Mouse (Mus musculus) liver, embryonic 14.5 days (tissue): ENCODE measurements at regions not wholly inside any gene's neighbourhood (a gene's known extent, or its start where the extent isn't known, plus 50 kb on each side); places are given as distances from the start of the nearest gene placed in this dataset.

Experiments
- CTCF ChIP-seq: IDR thresholded peaks from 2 replicates; pipeline ENCODE4 v1.5.1; 2016; ENCODE audit warnings: antibody characterized with exemption, low read depth, control low read depth
- EP300 ChIP-seq: IDR thresholded peaks from 2 replicates; pipeline ENCODE4 v1.6.1; 2016; ENCODE audit warnings: antibody characterized with exemption, low read depth

DNA sequence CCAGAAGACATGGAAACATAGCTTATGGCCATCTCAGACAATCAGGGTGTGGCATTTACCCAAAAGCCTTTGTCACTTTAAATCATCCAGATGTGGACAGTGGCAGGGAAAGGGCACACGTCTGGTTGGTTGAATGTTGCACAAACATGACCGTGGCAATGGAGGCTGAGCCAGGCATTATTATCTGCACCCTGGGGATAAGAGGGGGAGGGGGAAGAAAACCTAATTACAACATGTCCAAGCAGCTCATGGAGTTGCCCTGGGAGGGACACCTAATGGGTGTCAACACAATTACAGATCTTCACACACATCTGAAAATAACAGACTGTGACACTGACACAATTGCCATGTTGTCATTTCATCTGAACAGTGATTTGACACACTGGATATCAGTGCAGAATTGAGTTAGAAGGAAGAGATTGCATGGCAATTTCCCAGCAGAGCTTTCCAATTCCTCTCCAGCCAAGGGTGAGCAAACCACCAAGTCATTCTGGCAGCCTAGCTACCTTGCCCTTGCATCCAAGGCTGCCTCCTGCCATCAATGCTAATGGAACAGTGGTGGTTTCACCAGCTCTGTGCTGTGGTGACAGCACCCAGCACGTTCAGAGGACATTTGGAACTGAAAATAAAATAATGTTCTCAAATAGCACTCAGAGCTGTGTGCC lies 159.9 kb downstream of the Lpin1 start:
- TF ChIP-seq CTCF (no peak), EP300 (no peak)
